Mouse (Mus musculus): ENCODE data around the gene Nrp2. TPM values are rescaled to one million over a fixed set of nuclear protein-coding genes. Genes with fewer than 3 reads are reported as not detected.

Gene Nrp2
- total RNA-seq, 1 experiment, result 14.4 TPM

- TF ChIP-seq ZNF384 (IDR thresholded peaks at IDR 0.05; ENCODE audit: low read depth, low read length) (no peak), HCFC1 (IDR thresholded peaks at IDR 0.05; ENCODE audit: borderline replicate concordance, insufficient read depth, low read length) (no peak), MAFK (IDR thresholded peaks at IDR 0.05; ENCODE audit: insufficient read depth, low read depth, low read length) (no peak), ZC3H11A (IDR thresholded peaks at IDR 0.05; ENCODE audit: borderline replicate concordance, low read depth, low read length) (no peak), CHD2 (IDR thresholded peaks at IDR 0.05; ENCODE audit: low read depth, low read length) (no peak)
- in situ Hi-C loops (cut with MboI; ENCODE audit: low sequenced_read_pairs in 2 of 2, unreplicated experiment in 2 of 2), result no loop called here
- Histone ChIP-seq H3K9me3 (ENCODE audit: control insufficient read depth, insufficient read depth, low read depth, low read length) (no peaks in the 10 kb centered on the region), H3K4me3 (ENCODE audit: insufficient read depth in 1 of 2, low read depth in 1 of 2, low read length in 2 of 2, poor library complexity in 1 of 2, severe bottlenecking in 1 of 2) (no peak overlapping the region), H3K4me1 (ENCODE audit: control insufficient read depth in 2 of 2, insufficient read depth in 2 of 2, low read length in 2 of 2, poor library complexity in 1 of 2) (no peaks in the 10 kb centered on the region; a peak in 1 of 4 replicates), H3K36me3 (ENCODE audit: control insufficient read depth, insufficient read depth, low read length, poor library complexity, severe bottlenecking) (no peaks in the 10 kb centered on the region), H3K27ac (ENCODE audit: insufficient read depth, low read depth, low read length, poor library complexity, severe bottlenecking) (no peak overlapping the region), H3K9ac (ENCODE audit: insufficient read depth, low read depth, low read length, poor library complexity, severe bottlenecking) (no peak overlapping the region)
- DNase-seq (ENCODE audit: low read depth, low spot score), result no peak
Observed at GRCm38 (mm10) chr1:62833356-62833755, 130.3 kb downstream of the Nrp2 start.

- Histone ChIP-seq H3K36me3 (ENCODE audit: control insufficient read depth, insufficient read depth, low read length, poor library complexity, severe bottlenecking) (no peaks in the 10 kb centered on the region), H3K9ac (ENCODE audit: insufficient read depth, low read depth, low read length, poor library complexity, severe bottlenecking) (no peak overlapping the region), H3K27ac (ENCODE audit: insufficient read depth, low read depth, low read length, poor library complexity, severe bottlenecking) (no peak overlapping the region), H3K9me3 (ENCODE audit: control insufficient read depth, insufficient read depth, low read depth, low read length) (no peaks in the 10 kb centered on the region), H3K4me3 (ENCODE audit: insufficient read depth in 1 of 2, low read depth in 1 of 2, low read length in 2 of 2, poor library complexity in 1 of 2, severe bottlenecking in 1 of 2) (no peak overlapping the region), H3K4me1 (ENCODE audit: control insufficient read depth in 2 of 2, insufficient read depth in 2 of 2, low read length in 2 of 2, poor library complexity in 1 of 2) (no peaks in the 10 kb centered on the region)
- TF ChIP-seq MAFK (IDR thresholded peaks at IDR 0.05; ENCODE audit: insufficient read depth, low read depth, low read length), result no peak
- no peak for TF ChIP-seq HCFC1 (IDR thresholded peaks at IDR 0.05; ENCODE audit: borderline replicate concordance, insufficient read depth, low read length)
- TF ChIP-seq ZC3H11A (IDR thresholded peaks at IDR 0.05; ENCODE audit: borderline replicate concordance, low read depth, low read length), result no peak
- no peak for TF ChIP-seq CHD2 (IDR thresholded peaks at IDR 0.05; ENCODE audit: low read depth, low read length)
- no peak for TF ChIP-seq ZNF384 (IDR thresholded peaks at IDR 0.05; ENCODE audit: low read depth, low read length)
- in situ Hi-C loops (cut with MboI; ENCODE audit: low sequenced_read_pairs in 2 of 2, unreplicated experiment in 2 of 2), result no loop called here
- DNase-seq (ENCODE audit: low read depth, low spot score), result no peak
Observed at GRCm38 (mm10) chr1:62834443-62835185, 131.5 kb downstream of the Nrp2 start.

- in situ Hi-C loops (cut with MboI; ENCODE audit: low sequenced_read_pairs in 2 of 2, unreplicated experiment in 2 of 2), result no loop called here
Observed at GRCm38 (mm10) chr1:62838083-62838482, 135.0 kb downstream of the Nrp2 start.

GRCm38 (mm10) chr1:62838631-62839030 is 135.5 kb downstream of the Nrp2 start:
- in situ Hi-C loops (cut with MboI; ENCODE audit: low sequenced_read_pairs in 2 of 2, unreplicated experiment in 2 of 2), result no loop called here
- Histone ChIP-seq H3K4me1 (ENCODE audit: control insufficient read depth in 2 of 2, insufficient read depth in 2 of 2, low read length in 2 of 2, poor library complexity in 1 of 2) (no peaks in the 10 kb centered on the region), H3K9ac (ENCODE audit: insufficient read depth, low read depth, low read length, poor library complexity, severe bottlenecking) (no peak overlapping the region), H3K36me3 (ENCODE audit: control insufficient read depth, insufficient read depth, low read length, poor library complexity, severe bottlenecking) (no peaks in the 10 kb centered on the region), H3K4me3 (ENCODE audit: insufficient read depth in 1 of 2, low read depth in 1 of 2, low read length in 2 of 2, poor library complexity in 1 of 2, severe bottlenecking in 1 of 2) (no peak overlapping the region), H3K9me3 (ENCODE audit: control insufficient read depth, insufficient read depth, low read depth, low read length) (no peaks in the 10 kb centered on the region), H3K27ac (ENCODE audit: insufficient read depth, low read depth, low read length, poor library complexity, severe bottlenecking) (no peak overlapping the region)
- TF ChIP-seq ZNF384 (IDR thresholded peaks at IDR 0.05; ENCODE audit: low read depth, low read length) (no peak), MAFK (IDR thresholded peaks at IDR 0.05; ENCODE audit: insufficient read depth, low read depth, low read length) (no peak), CHD2 (IDR thresholded peaks at IDR 0.05; ENCODE audit: low read depth, low read length) (no peak), HCFC1 (IDR thresholded peaks at IDR 0.05; ENCODE audit: borderline replicate concordance, insufficient read depth, low read length) (no peak), ZC3H11A (IDR thresholded peaks at IDR 0.05; ENCODE audit: borderline replicate concordance, low read depth, low read length) (no peak)
- DNase-seq (ENCODE audit: low read depth, low spot score), result no peak

More at GRCm38 (mm10) chr1:62838083-62838482, 135.0 kb downstream of the Nrp2 start:
- no peak overlapping the region for H3K9ac ChIP-seq (ENCODE audit: insufficient read depth, low read depth, low read length, poor library complexity, severe bottlenecking)
- H3K4me1 ChIP-seq (ENCODE audit: control insufficient read depth in 2 of 2, insufficient read depth in 2 of 2, low read length in 2 of 2, poor library complexity in 1 of 2), result no peaks in the 10 kb centered on the region
- no peaks in the 10 kb centered on the region for H3K9me3 ChIP-seq (ENCODE audit: control insufficient read depth, insufficient read depth, low read depth, low read length)
- H3K36me3 ChIP-seq (ENCODE audit: control insufficient read depth, insufficient read depth, low read length, poor library complexity, severe bottlenecking), result no peaks in the 10 kb centered on the region
- TF ChIP-seq ZC3H11A (IDR thresholded peaks at IDR 0.05; ENCODE audit: borderline replicate concordance, low read depth, low read length), result no peak
- no peak for TF ChIP-seq ZNF384 (IDR thresholded peaks at IDR 0.05; ENCODE audit: low read depth, low read length)
- DNase-seq (ENCODE audit: low read depth, low spot score), result no peak
- H3K27ac ChIP-seq (ENCODE audit: insufficient read depth, low read depth, low read length, poor library complexity, severe bottlenecking), result no peak overlapping the region
- H3K4me3 ChIP-seq (ENCODE audit: insufficient read depth in 1 of 2, low read depth in 1 of 2, low read length in 2 of 2, poor library complexity in 1 of 2, severe bottlenecking in 1 of 2), result no peak overlapping the region
